ENCODE assay signal across 40 mouse cellular contexts in genomic region chr4:52814304-52814703, GRCm38 (mm10). TPM values are rescaled to one million over a fixed set of nuclear protein-coding genes. Genes with fewer than 3 reads are reported as not detected.
"Had no signal": no experiment of that assay in that cellular context is flagged by ENCODE, and none has a peak within 500 bp of the region (broad histone marks: within the 10 kb centered on the region; RNA-seq: fewer than 3 reads in every experiment).

Gene Olfr275, plus strand, starts transcription at chr4:52814604.

- H3K27ac ChIP-seq: embryonic facial prominence, embryonic 10.5 days; embryonic facial prominence, embryonic 12.5 days; embryonic facial prominence, embryonic 13.5 days; embryonic facial prominence, embryonic 15.5 days; forebrain, embryonic 10.5 days; forebrain, embryonic 12.5 days; forebrain, embryonic 13.5 days; forebrain, embryonic 15.5 days; gastrocnemius, adult 2 months; heart, adult 2 months had no signal

- H3K36me3 ChIP-seq: embryonic facial prominence, embryonic 10.5 days; embryonic facial prominence, embryonic 12.5 days; embryonic facial prominence, embryonic 13.5 days; embryonic facial prominence, embryonic 15.5 days; forebrain, embryonic 10.5 days; forebrain, embryonic 12.5 days; forebrain, embryonic 15.5 days had no signal

- DNase-seq: cerebellum, adult 2 months; cerebellum, adult 8-10 months; cerebellum, adult 9-10 months; cerebellum, adult 9-11 months; cerebellum, postnatal 10 days; cerebellum, postnatal 14 days; cerebellum, postnatal 25 days; cerebellum, postnatal 36 days; embryo, embryonic 11 days; forebrain, postnatal 0 days; gastrocnemius, adult 2 months; gastrocnemius, postnatal 10 days; gastrocnemius, postnatal 14 days; gastrocnemius, postnatal 25 days; gastrocnemius, postnatal 36 days; heart, adult 18-20 months; heart, adult 2 months had no signal

- H3K4me3 ChIP-seq: embryonic facial prominence, embryonic 10.5 days; embryonic facial prominence, embryonic 12.5 days; embryonic facial prominence, embryonic 13.5 days; embryonic facial prominence, embryonic 15.5 days; erythroblast, embryonic 14.5 days; forebrain, embryonic 10.5 days; forebrain, embryonic 12.5 days; forebrain, embryonic 13.5 days; forebrain, embryonic 15.5 days; gastrocnemius, adult 2 months; heart, adult 2 months had no signal

- H3K27me3 ChIP-seq: embryonic facial prominence, embryonic 12.5 days; embryonic facial prominence, embryonic 13.5 days; embryonic facial prominence, embryonic 15.5 days; forebrain, embryonic 12.5 days; forebrain, embryonic 13.5 days; forebrain, embryonic 15.5 days had no signal

- H3K4me1 ChIP-seq: embryonic facial prominence, embryonic 10.5 days; embryonic facial prominence, embryonic 12.5 days; embryonic facial prominence, embryonic 13.5 days; embryonic facial prominence, embryonic 15.5 days; forebrain, embryonic 10.5 days; forebrain, embryonic 12.5 days; forebrain, embryonic 13.5 days; forebrain, embryonic 15.5 days had no signal

RNA-seq across cellular contexts. Expression of gene Olfr275, which starts in this region (rescaled TPM):
- total RNA-seq: common myeloid progenitor, adult 5-6 weeks; forebrain, postnatal 0 days; gastrocnemius, adult 18-20 months; gastrocnemius, adult 2 months; gastrocnemius, adult 8-10 months; gastrocnemius, postnatal 10 days; gastrocnemius, postnatal 14 days; gastrocnemius, postnatal 25 days; gastrocnemius, postnatal 36 days; gastrocnemius, postnatal 4 days; granulocyte monocyte progenitor cell, adult 5-6 weeks; heart, adult 18-20 months; heart, adult 2 months; heart, adult 8-10 months had no signal
- polyA plus RNA-seq: cerebellum, adult 2 months; cortical plate, adult 2 months; embryonic facial prominence, embryonic 10.5 days; embryonic facial prominence, embryonic 11.5 days; embryonic facial prominence, embryonic 12.5 days; embryonic facial prominence, embryonic 13.5 days; embryonic facial prominence, embryonic 14.5 days; embryonic facial prominence, embryonic 15.5 days; erythroblast, embryonic 14.5 days; forebrain, embryonic 10.5 days; forebrain, embryonic 11.5 days; forebrain, embryonic 12.5 days; forebrain, embryonic 13.5 days; forebrain, embryonic 14.5 days; forebrain, embryonic 15.5 days; forebrain, embryonic 16.5 days; forebrain, postnatal 0 days; frontal cortex, adult 2 months; gonadal fat pad, adult 2 months; heart, adult 2 months had no signal
